Mouse (Mus musculus) forebrain, embryonic 15.5 days (tissue): ENCODE measurements around the gene Cct4. TPM values are rescaled to one million over a fixed set of nuclear protein-coding genes. Genes with fewer than 3 reads are reported as not detected.

ENCODE experiments used
- ATAC-seq: fragments of 200-750 bp; cut with Nextera tagmentation; replicated peaks from 2 replicates; pipeline ENCODE4 v1.8.0; 2017; ENCODE audit warnings: mild to moderate bottlenecking, moderate TSS enrichment, moderate library complexity
- H3K27ac ChIP-seq: fragments of 300-500 bp; sonication (generic); replicated peaks from 2 replicates; pipeline ENCODE4 v1.5.1; 2015; ENCODE audit warnings: mild to moderate bottlenecking, inconsistent platforms
- H3K27me3 ChIP-seq: fragments of 300-500 bp; sonication (generic); 2 replicates; pipeline ENCODE4 v1.6.1; 2015; ENCODE audit warnings: inconsistent platforms
- H3K36me3 ChIP-seq: fragments of 300-500 bp; sonication (generic); 2 replicates; pipeline ENCODE4 v1.6.1; 2015; ENCODE audit warnings: mild to moderate bottlenecking, inconsistent platforms
- H3K4me1 ChIP-seq: fragments of 300-500 bp; sonication (generic); 2 replicates; pipeline ENCODE4 v1.6.1; 2015; ENCODE audit warnings: inconsistent platforms
- H3K4me2 ChIP-seq: fragments of 300-500 bp; sonication (generic); replicated peaks from 2 replicates; pipeline ENCODE4 v1.6.1; 2015; ENCODE audit warnings: mild to moderate bottlenecking, inconsistent platforms
- H3K4me3 ChIP-seq: fragments of 300-500 bp; sonication (generic); 2 replicates; pipeline ENCODE4 v1.5.1; 2015; ENCODE audit warnings: mild to moderate bottlenecking, inconsistent platforms
- H3K9ac ChIP-seq: fragments of 300-500 bp; sonication (generic); replicated peaks from 2 replicates; pipeline ENCODE4 v1.6.1; 2015; ENCODE audit warnings: mild to moderate bottlenecking, inconsistent platforms
- H3K9me3 ChIP-seq: fragments of 300-500 bp; sonication (generic); 2 replicates; pipeline ENCODE4 v1.6.1; 2016; ENCODE audit warnings: inconsistent platforms
- WGBS: fragments of 180-500 bp; shearing (Covaris S2); methylation state at CpG from one replicate; pipeline ENCODE4 v1.1.7; 2015; ENCODE audit warnings: mixed read lengths; 5-methylcytosine and 5-hydroxymethylcytosine counted together
- polyA plus RNA-seq: library from polyadenylated mRNA; unstranded; fragments of >200 nt; fragmentation: Nextera tagmentation; extraction: Ambion mirVana; gene quantifications from 2 replicates; pipeline ENCODE4 v1.2.1, GENCODE M21; 2015

Cct4 gene
- polyA plus RNA-seq, 1 experiment from 2014 or later: 335 TPM

GRCm38 (mm10) chr11:22987357-22987756 is 3.0 kb upstream of the Cct4 start:
- Histone ChIP-seq H3K4me3 (no peak overlapping the region), H3K9me3 (no peaks in the 10 kb centered on the region), H3K4me2 (no peak overlapping the region), H3K27ac (no peak overlapping the region; the same call in 1 of the 2 replicates), H3K36me3 (no peaks in the 10 kb centered on the region), H3K9ac (no peak overlapping the region), H3K27me3 (no peaks in the 10 kb centered on the region), H3K4me1 (peaks cover 20% of the 10 kb centered on the region)
- ATAC-seq: no peak
- WGBS: 51% methylated on average over 2 of the region's 2 CpGs

DNA sequence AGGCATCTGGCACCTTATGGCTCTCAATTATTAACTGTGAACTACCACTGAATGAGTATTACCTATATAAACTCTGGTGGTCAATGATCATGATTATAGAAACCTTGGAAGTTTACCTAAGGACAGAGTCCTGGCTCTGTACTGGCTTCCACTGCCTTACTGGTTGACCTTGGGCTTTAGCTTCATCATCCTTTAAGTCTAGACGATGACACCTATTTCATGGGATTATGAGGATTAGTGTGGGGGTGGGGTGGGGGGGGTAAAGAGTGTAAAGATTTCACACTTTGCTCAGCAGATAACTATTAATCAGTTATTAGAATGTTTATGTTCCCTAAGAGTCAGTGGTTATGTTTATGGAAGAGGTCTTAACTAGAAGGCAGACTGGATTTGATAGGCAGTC is 533 bp upstream of the Cct4 start:
- peaks cover 17% of the 10 kb centered on the region for H3K4me1 ChIP-seq
- H3K27me3 ChIP-seq: no peaks in the 10 kb centered on the region
- peak overlapping the region; percentile 97 for H3K27ac ChIP-seq
- H3K4me2 ChIP-seq: peak overlapping the region; percentile 73
- 38% methylated on average over 1 of the region's 1 CpGs for WGBS
- H3K9me3 ChIP-seq: no peaks in the 10 kb centered on the region
- H3K36me3 ChIP-seq: peaks cover 15% of the 10 kb centered on the region
- peak overlapping the region; percentile 96 for H3K9ac ChIP-seq
- ATAC-seq: peak; percentile 49
- peak overlapping the region; percentile 88 for H3K4me3 ChIP-seq

GRCm38 (mm10) chr11:22991218-22991835 is 1.0 kb downstream of the Cct4 start:
- Histone ChIP-seq H3K27ac (peak overlapping the region; percentile 97; the same call in 1 of the 2 replicates), H3K9ac (peak overlapping the region; percentile 96), H3K27me3 (no peaks in the 10 kb centered on the region), H3K36me3 (peaks cover 26% of the 10 kb centered on the region), H3K4me2 (peak overlapping the region; percentile 73), H3K4me1 (peaks cover 17% of the 10 kb centered on the region), H3K9me3 (no peaks in the 10 kb centered on the region), H3K4me3 (peak overlapping the region; percentile 88)
- no peak for ATAC-seq
- 11% methylated on average over 14 of the region's 14 CpGs for WGBS

- H3K36me3 ChIP-seq: peaks cover 50% of the 10 kb centered on the region
- no peak overlapping the region for H3K27ac ChIP-seq
- peaks cover 17% of the 10 kb centered on the region for H3K4me1 ChIP-seq
- no peak for ATAC-seq
- H3K9ac ChIP-seq: no peak overlapping the region
- H3K4me2 ChIP-seq: no peak overlapping the region
- no peaks in the 10 kb centered on the region for H3K27me3 ChIP-seq
- no peaks in the 10 kb centered on the region for H3K9me3 ChIP-seq
- H3K4me3 ChIP-seq: no peak overlapping the region
- WGBS: 87% methylated on average over 2 of the region's 2 CpGs
Measured at GRCm38 (mm10) chr11:22994271-22994670, 4.0 kb downstream of the Cct4 start.

DNA sequence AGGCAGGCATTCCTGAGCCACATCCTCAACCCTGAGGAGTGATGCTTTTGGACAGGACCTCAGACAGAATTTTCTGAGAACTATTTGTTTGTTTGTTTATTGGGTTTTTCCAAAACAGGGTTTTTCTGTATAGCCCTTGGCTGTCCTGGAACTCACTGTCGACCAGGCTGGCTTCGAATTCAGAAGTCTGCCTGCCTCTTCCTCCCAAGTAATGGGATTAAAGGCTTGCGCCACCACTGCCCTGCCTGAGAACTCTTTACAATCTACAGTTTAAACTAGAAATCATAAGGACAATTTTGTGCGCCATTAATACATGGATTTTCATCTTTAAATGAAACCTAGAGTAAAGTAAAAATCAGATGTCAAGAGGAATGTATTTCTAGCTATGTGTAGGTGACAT is 5.1 kb downstream of the Cct4 start:
- no peak overlapping the region for H3K4me3 ChIP-seq
- no peaks in the 10 kb centered on the region for H3K9me3 ChIP-seq
- WGBS: 93% methylated on average over 4 of the region's 4 CpGs
- H3K27me3 ChIP-seq: no peaks in the 10 kb centered on the region
- no peak overlapping the region for H3K27ac ChIP-seq
- no peak for ATAC-seq
- H3K4me2 ChIP-seq: no peak overlapping the region
- H3K4me1 ChIP-seq: peaks cover 17% of the 10 kb centered on the region
- no peak overlapping the region for H3K9ac ChIP-seq
- peaks cover 62% of the 10 kb centered on the region for H3K36me3 ChIP-seq

- H3K4me3 ChIP-seq: no peak overlapping the region
- H3K4me1 ChIP-seq: no peaks in the 10 kb centered on the region
- no peaks in the 10 kb centered on the region for H3K9me3 ChIP-seq
- no peaks in the 10 kb centered on the region for H3K27me3 ChIP-seq
- H3K27ac ChIP-seq: no peak overlapping the region
- H3K9ac ChIP-seq: no peak overlapping the region
- H3K4me2 ChIP-seq: no peak overlapping the region
- WGBS: 84% methylated on average over 1 of the region's 1 CpGs
- peaks cover 81% of the 10 kb centered on the region for H3K36me3 ChIP-seq
- ATAC-seq: no peak
Measured at GRCm38 (mm10) chr11:22998308-22998707, 8.0 kb downstream of the Cct4 start.

DNA sequence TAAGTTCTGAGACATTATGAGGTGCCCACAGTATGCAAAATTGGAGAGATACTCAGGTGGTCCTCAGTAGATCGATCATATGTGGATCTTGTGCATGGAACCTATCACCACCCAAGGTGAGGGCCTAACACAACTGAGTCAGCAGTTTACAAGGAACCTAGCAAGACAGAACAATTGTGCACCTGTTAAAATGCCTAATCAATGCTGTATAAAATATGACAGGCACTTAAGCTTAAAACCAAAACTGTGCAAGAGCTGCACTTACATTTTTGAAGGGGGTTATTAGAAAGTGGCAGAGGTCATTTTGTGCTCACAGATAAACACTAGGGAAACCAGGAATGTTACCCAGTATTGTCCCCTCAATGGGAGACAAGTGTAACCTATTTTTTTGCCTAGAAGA is 15.0 kb downstream of the Cct4 start:
- Histone ChIP-seq H3K36me3 (peaks cover 44% of the 10 kb centered on the region), H3K9me3 (no peaks in the 10 kb centered on the region), H3K4me2 (no peak overlapping the region), H3K27me3 (no peaks in the 10 kb centered on the region), H3K9ac (no peak overlapping the region), H3K27ac (no peak overlapping the region), H3K4me1 (peaks cover 8% of the 10 kb centered on the region; the same call in 1 of the 2 replicates), H3K4me3 (no peak overlapping the region)
- 96% methylated on average over 1 of the region's 1 CpGs for WGBS
- no peak for ATAC-seq

DNA sequence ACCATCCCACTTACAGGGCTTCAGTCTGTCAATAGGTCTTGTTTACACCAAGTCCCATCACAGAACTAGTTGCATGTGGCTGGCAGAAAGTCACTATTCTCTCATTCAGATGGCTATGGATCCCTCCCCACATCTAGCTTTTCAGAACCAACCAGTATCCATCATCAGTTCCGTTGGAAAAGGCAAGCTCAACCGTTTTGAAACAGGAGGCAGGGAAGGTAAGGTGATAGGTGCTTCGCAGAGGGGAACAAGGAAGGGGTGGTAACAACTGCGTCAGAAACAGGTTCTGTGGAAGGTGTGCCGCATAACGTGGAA is 16.8 kb downstream of the Cct4 start:
- H3K4me1 ChIP-seq: peaks cover 8% of the 10 kb centered on the region; the same call in 1 of the 2 replicates
- H3K4me2 ChIP-seq: peak overlapping the region; percentile 78
- 6% methylated on average over 6 of the region's 6 CpGs for WGBS
- H3K9me3 ChIP-seq: no peaks in the 10 kb centered on the region
- H3K9ac ChIP-seq: peak overlapping the region; percentile 83
- H3K27ac ChIP-seq: peak overlapping the region; percentile 93
- H3K27me3 ChIP-seq: no peaks in the 10 kb centered on the region
- H3K36me3 ChIP-seq: peaks cover 28% of the 10 kb centered on the region
- H3K4me3 ChIP-seq: peak overlapping the region; percentile 63
- no peak for ATAC-seq

GRCm38 (mm10) chr11:23007481-23008180 is 17.3 kb downstream of the Cct4 start, which contains the start of gene Fam161a:
Gene Fam161a, plus strand, starts transcription at chr11:23007531.
- no peaks in the 10 kb centered on the region for H3K27me3 ChIP-seq
- H3K9me3 ChIP-seq: no peaks in the 10 kb centered on the region
- peaks cover 23% of the 10 kb centered on the region for H3K36me3 ChIP-seq
- peak within 1 kb of the TSS; percentile 83 for H3K9ac ChIP-seq
- peaks cover 8% of the 10 kb centered on the region; the same call in 1 of the 2 replicates for H3K4me1 ChIP-seq
- WGBS: under 1% methylated on average over 22 of the region's 22 CpGs
- H3K27ac ChIP-seq: peak within 1 kb of the TSS; percentile 93
- peak within 1 kb of the TSS; percentile 78 for H3K4me2 ChIP-seq
- H3K4me3 ChIP-seq: peak within 1 kb of the TSS; percentile 63
- peak; percentile 95 for ATAC-seq

DNA sequence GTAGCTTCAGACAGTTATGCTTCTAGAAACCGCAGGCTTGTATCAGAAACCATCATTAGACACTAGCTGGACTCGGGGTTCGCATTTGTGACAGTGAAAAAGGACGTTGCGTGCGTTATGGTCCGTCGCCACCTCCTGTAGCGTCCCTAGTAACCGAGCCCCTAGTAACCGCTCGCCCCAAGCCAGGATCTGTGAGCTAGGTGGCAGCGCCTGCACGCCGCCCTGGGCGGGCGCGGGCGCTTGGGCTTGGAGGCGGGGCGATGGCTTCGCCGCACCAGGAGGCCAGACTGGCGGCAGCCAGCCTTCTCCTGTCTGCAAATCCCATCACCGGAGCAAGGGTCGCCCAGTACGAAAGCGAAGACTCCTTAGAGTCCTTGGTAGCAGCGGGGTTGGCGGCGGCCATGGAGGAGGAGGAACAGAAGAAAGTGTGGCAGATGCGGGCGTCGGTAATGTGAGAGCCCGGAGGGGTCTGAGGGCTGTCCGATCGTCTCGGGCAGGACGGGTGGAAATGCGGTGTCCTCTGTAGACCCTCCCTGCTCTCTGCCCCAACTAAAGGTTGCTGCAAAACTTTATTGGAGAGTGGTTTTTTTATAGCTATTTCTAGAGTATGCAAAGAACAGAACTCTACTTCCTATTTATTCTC is 18.0 kb downstream of the Cct4 start:
- Histone ChIP-seq H3K4me3 (peak overlapping the region; percentile 63), H3K36me3 (peaks cover 21% of the 10 kb centered on the region), H3K27me3 (no peaks in the 10 kb centered on the region), H3K27ac (peak overlapping the region; percentile 93), H3K4me2 (peak overlapping the region; percentile 78), H3K9ac (peak overlapping the region; percentile 83), H3K4me1 (peaks cover 8% of the 10 kb centered on the region; the same call in 1 of the 2 replicates), H3K9me3 (no peaks in the 10 kb centered on the region)
- under 1% methylated on average over 40 of the region's 40 CpGs for WGBS
- peak; percentile 96 for ATAC-seq

GRCm38 (mm10) chr11:23008824-23009200 is 18.5 kb downstream of the Cct4 start:
- no peak for ATAC-seq
- H3K4me3 ChIP-seq: peak overlapping the region; percentile 63
- no peaks in the 10 kb centered on the region for H3K9me3 ChIP-seq
- H3K27ac ChIP-seq: no peak overlapping the region
- peak overlapping the region; percentile 78 for H3K4me2 ChIP-seq
- no peaks in the 10 kb centered on the region for H3K27me3 ChIP-seq
- 34% methylated on average over 4 of the region's 4 CpGs for WGBS
- H3K36me3 ChIP-seq: peaks cover 16% of the 10 kb centered on the region
- H3K9ac ChIP-seq: peak overlapping the region; percentile 83; the same call in 1 of the 2 replicates
- peaks cover 8% of the 10 kb centered on the region; the same call in 1 of the 2 replicates for H3K4me1 ChIP-seq

- Histone ChIP-seq H3K9me3 (no peaks in the 10 kb centered on the region), H3K4me1 (peaks cover 3% of the 10 kb centered on the region; the same call in 1 of the 2 replicates), H3K36me3 (no peaks in the 10 kb centered on the region), H3K4me2 (no peak overlapping the region), H3K27ac (no peak overlapping the region), H3K4me3 (no peak overlapping the region), H3K9ac (no peak overlapping the region), H3K27me3 (no peaks in the 10 kb centered on the region)
- 73% methylated on average over 1 of the region's 1 CpGs for WGBS
- no peak for ATAC-seq
Measured at GRCm38 (mm10) chr11:23013096-23013495, 22.8 kb downstream of the Cct4 start.
